Mouse (Mus musculus) kidney, adult 18-20 months (tissue): ENCODE measurements around the gene Mxi1.
A peak's percentile ranks its signal among the peaks of the same experiment; 100 is the strongest.

Experiments used
- DNase-seq: peaks from one replicate; pipeline ENCODE4 v3.0.0; 2021

Mxi1 gene

GRCm38 (mm10) chr19:53402741-53403432 is 92.6 kb downstream of the Mxi1 start:
- DNase-seq = no peak

GRCm38 (mm10) chr19:53404219-53404836 is 94.0 kb downstream of the Mxi1 start:
- no peak for DNase-seq

GRCm38 (mm10) chr19:53404837-53405356 is 94.6 kb downstream of the Mxi1 start:
- DNase-seq = no peak

- DNase-seq = no peak
Observed at GRCm38 (mm10) chr19:53405810-53406209, 95.5 kb downstream of the Mxi1 start.

DNA sequence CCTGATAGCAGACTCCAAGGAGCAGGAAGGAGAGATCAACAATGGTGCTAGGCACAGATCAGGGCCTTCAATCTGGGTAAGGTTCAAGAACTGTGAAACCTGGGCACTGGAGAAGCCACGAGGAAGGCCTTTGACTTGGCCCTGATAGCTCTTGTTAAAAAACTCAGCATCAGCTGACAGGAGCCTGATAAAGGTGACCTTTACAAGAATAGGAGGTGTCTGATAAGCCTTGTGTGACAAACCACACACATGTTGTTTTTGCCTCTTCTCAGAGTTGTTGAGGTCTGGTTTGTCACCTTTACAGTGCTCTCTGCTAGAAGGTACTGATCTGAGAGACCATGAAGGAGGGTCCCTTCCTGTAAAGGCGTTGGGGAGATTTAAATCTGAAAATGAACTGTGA is 97.0 kb downstream of the Mxi1 start:
- DNase-seq = no peak

GRCm38 (mm10) chr19:53408398-53408797 is 98.1 kb downstream of the Mxi1 start:
- DNase-seq = no peak

GRCm38 (mm10) chr19:53409663-53410307 is 99.5 kb downstream of the Mxi1 start:
- no peak for DNase-seq

GRCm38 (mm10) chr19:53412149-53412848 is 102.0 kb downstream of the Mxi1 start:
- no peak for DNase-seq

DNA sequence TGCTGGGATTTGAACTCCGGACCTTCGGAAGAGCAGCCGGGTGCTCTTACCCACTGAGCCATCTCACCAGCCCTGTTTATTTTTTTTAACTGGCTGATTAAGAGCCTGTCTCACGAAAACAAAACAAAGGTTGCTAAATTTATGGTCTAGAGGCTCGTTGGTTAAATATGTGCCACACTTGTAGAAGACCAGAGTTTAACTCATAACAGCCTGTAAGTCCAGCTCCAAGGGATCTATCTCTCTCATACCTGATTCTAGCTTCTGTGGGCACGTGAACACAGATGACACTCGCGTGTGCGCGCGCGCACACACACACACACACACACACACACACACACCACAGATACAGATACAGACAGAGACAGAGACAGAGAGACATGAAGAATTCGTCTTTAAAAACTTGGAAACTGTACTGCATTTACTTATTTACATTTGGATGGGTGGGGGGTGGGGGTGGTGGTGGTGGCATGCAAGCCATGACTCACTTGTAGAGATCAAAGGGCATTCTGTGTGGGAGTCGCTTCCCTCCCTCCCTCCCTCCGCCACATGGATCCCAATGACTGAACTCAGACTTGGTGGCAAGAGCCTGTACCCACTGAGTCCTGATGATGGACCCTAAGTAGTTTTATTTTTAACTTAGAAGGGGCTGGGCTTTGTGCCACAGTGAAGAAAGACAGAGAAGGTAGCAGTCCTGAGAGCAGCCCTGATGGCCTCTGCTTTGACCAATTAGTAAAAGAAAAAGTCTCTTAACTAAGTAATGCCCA is 103.5 kb downstream of the Mxi1 start:
- DNase-seq = no peak

DNA sequence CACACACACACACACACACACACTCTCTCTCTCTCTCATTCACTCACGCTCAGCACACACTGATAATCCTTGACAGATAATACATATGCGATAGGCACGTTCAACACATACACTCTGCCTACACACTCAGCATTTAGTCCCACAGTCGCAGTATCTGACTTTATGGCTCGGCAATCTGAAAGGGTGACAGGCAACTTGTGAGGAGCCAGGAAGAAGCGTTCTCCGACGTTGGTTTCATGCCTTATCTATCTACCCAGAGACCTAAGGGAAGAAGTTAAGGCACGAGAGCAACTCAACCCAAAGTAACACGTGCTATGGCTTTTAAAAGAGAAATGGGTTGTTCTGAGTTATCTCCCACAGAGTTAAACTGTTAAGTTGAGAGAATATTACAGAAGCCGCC is 104.3 kb downstream of the Mxi1 start:
- DNase-seq = no peak

- DNase-seq = no peak
Observed at GRCm38 (mm10) chr19:53415198-53415597, 104.9 kb downstream of the Mxi1 start.

GRCm38 (mm10) chr19:53419834-53420233 is 109.5 kb downstream of the Mxi1 start:
- DNase-seq = peak; percentile 40

DNA sequence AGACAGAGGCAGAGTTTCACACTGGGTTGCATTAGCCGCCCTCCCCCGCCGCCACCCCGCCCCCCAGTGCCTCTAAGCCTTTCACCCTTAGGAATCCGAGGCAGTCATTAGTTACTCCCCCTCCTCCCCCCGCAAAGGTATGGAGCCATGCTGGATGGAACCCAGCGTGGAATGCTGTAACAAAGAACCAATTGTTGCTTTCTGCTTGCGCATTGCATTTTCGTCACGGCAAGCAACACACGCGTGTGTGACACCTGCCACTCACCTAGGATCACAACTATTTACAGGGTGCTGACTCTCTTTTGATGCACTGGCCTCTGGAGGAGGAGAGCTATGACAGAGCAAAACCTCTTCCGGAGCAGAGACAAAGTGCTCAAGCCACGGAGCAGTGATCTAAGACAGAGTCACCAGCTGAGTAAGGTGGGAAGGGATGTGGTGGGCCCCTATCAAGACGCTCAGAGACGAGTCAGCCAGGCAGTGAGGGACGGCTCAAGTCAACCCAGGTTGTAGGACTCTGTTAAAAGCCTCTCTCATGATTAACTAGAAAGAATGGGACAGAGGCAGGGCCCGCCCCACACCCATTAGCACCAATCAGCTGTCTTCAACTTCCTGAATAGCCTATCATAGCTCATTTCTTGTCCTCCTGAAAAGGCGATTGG is 110.7 kb downstream of the Mxi1 start:
- peak; percentile 82 for DNase-seq

DNA sequence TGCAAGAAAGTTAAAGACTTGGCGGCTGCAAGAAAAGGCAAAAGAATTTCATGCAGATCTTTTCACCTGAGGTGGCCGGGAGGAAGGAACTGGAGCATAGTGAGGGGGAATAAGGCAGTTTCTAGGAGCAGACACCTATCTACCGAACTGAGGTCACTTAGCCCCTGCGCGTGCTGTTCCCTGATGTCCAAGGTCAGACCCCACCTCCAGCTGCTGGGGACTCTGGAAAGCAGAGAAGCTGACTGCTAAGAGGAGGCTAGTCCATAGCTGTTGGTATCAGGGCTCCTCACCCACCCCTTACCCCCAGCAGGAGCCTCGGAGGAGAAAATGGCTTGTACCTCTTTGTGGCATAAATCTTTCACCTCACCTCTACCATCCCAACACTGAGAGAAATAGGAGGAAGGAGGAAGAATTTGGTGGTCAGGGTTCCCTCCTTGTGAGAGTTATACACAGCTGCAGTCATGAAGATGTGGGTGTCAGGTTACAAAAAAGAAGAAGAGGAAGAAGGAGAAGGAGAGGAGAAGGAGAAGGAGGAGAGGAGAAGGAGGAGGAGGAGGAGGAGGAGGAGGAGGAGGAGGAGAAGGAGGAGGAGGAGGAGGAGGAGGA is 111.4 kb downstream of the Mxi1 start:
- no peak for DNase-seq

- no peak for DNase-seq
Observed at GRCm38 (mm10) chr19:53422358-53423308, 112.3 kb downstream of the Mxi1 start.

GRCm38 (mm10) chr19:53423341-53423753 is 113.0 kb downstream of the Mxi1 start:
- no peak for DNase-seq

DNA sequence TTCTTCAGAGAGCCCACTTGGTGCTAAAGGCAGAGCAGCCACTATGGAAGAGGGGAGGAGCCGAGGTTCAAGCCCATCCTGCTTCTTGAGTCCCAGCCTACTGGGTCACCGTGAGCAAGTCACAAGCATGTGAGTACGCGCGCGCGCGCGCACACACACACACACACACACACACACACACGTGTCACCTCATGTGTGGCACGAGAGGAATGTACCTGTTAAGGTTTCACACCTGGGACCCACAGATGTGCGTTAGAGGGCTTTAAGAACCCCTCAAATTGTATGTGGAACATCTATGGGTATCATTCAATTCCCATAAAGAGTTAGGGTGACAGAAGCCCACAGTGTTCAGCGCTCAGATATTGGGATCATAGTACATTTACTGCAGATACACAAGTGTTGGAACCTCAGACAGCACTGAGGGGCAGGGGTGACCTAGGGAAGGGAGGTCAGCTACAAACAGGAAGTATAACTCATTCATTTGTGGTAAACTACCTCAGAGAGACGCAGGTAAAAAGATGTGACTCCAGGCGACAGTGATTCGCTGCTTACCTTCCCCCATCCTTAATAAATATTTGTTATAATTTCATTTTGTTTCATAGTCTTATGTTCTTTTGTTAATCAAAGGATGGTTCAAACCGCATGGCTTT is 113.6 kb downstream of the Mxi1 start:
- no peak for DNase-seq

DNA sequence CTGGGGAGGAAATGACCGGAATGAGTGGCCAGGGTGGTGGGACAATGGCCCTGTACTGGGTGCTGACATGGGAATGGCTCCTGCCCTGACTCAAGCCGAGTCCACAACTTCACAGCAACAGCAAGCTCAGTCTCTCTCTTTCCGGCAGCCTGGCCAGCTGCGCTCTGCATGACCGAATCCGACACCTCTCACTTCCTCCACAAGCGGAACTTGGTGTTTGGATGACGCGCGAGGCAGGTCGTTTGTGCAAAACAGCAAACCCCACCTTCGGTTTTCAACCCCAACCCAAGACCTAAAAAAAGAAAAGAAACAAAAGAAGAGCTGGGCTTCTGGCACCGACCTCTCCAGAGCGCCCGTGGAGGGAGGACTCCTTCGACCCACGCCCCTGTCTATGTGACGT is 114.3 kb downstream of the Mxi1 start:
- peak; percentile 26 for DNase-seq
